Mouse (Mus musculus): ENCODE measurements at regions not wholly inside any gene's neighbourhood (a gene's known extent, or its start where the extent isn't known, plus 50 kb on each side); places are given as distances from the start of the nearest gene placed in this dataset.

- H3K9me3 ChIP-seq (replicated peaks; ENCODE audit: control insufficient read depth, low read length): no peaks in the 10 kb centered on the region
- H3K36me3 ChIP-seq (replicated peaks; ENCODE audit: control insufficient read depth, insufficient read depth, low read length): no peaks in the 10 kb centered on the region
- DNase-seq (ENCODE audit: low spot score) (no peak), ATAC-seq (ENCODE audit: insufficient read depth, low read depth) (no peak)
- WGBS: 89% methylated on average over 7 of the region's 7 CpGs
- H3K4me1 ChIP-seq (ENCODE audit: control insufficient read depth, insufficient read depth): no peaks in the 10 kb centered on the region
- no peak overlapping the region for H3K27ac ChIP-seq (ENCODE audit: low read depth)
- H3K9ac ChIP-seq (replicated peaks; ENCODE audit: low read depth, low read length): no peak overlapping the region
- no peak overlapping the region for H3K4me2 ChIP-seq (ENCODE audit: low read depth, low read length)
- TF ChIP-seq CTCF (IDR thresholded peaks at IDR 0.05; ENCODE audit: low read depth): no peak
- TF ChIP-seq EP300 (IDR thresholded peaks at IDR 0.05; ENCODE audit: low read depth): no peak
- no peaks in the 10 kb centered on the region for H3K27me3 ChIP-seq (ENCODE audit: control insufficient read depth, insufficient read depth, low read length)
- H3K4me3 ChIP-seq (ENCODE audit: low read depth, low read length): no peak overlapping the region
Observed at GRCm38 (mm10) chr14:99431697-99432096, 133.2 kb downstream of the Klf5 start.

GRCm38 (mm10) chr14:99434645-99435044 is 136.2 kb downstream of the Klf5 start:
- H3K4me1 ChIP-seq (ENCODE audit: control insufficient read depth, insufficient read depth): no peaks in the 10 kb centered on the region
- ATAC-seq (ENCODE audit: insufficient read depth, low read depth): no peak
- H3K4me3 ChIP-seq (ENCODE audit: low read depth, low read length): no peak overlapping the region
- no peak for DNase-seq (ENCODE audit: low spot score)
- H3K9me3 ChIP-seq (replicated peaks; ENCODE audit: control insufficient read depth, low read length): no peaks in the 10 kb centered on the region
- no peak overlapping the region for H3K27ac ChIP-seq (ENCODE audit: low read depth)
- 72% methylated on average over 1 of the region's 1 CpGs for WGBS
- TF ChIP-seq CTCF (IDR thresholded peaks at IDR 0.05; ENCODE audit: low read depth) (no peak), EP300 (IDR thresholded peaks at IDR 0.05; ENCODE audit: low read depth) (no peak)
- no peaks in the 10 kb centered on the region for H3K36me3 ChIP-seq (replicated peaks; ENCODE audit: control insufficient read depth, insufficient read depth, low read length)
- H3K27me3 ChIP-seq (ENCODE audit: control insufficient read depth, insufficient read depth, low read length): no peaks in the 10 kb centered on the region
- no peak overlapping the region for H3K9ac ChIP-seq (replicated peaks; ENCODE audit: low read depth, low read length)
- H3K4me2 ChIP-seq (ENCODE audit: low read depth, low read length): no peak overlapping the region

- H3K4me1 ChIP-seq (ENCODE audit: control insufficient read depth, insufficient read depth): no peaks in the 10 kb centered on the region
Observed at GRCm38 (mm10) chr14:99435512-99435911, 137.0 kb downstream of the Klf5 start.

GRCm38 (mm10) chr14:99436051-99436450 is 137.6 kb downstream of the Klf5 start:
- Histone ChIP-seq H3K4me1 (ENCODE audit: control insufficient read depth, insufficient read depth) (no peaks in the 10 kb centered on the region), H3K9me3 (replicated peaks; ENCODE audit: control insufficient read depth, low read length) (no peaks in the 10 kb centered on the region), H3K9ac (replicated peaks; ENCODE audit: low read depth, low read length) (no peak overlapping the region), H3K27me3 (ENCODE audit: control insufficient read depth, insufficient read depth, low read length) (no peaks in the 10 kb centered on the region), H3K4me3 (ENCODE audit: low read depth, low read length) (no peak overlapping the region), H3K4me2 (ENCODE audit: low read depth, low read length) (no peak overlapping the region), H3K27ac (ENCODE audit: low read depth) (no peak overlapping the region), H3K36me3 (replicated peaks; ENCODE audit: control insufficient read depth, insufficient read depth, low read length) (no peaks in the 10 kb centered on the region)
- no peak for DNase-seq (ENCODE audit: low spot score)
- no peak for TF ChIP-seq EP300 (IDR thresholded peaks at IDR 0.05; ENCODE audit: low read depth)
- no peak for TF ChIP-seq CTCF (IDR thresholded peaks at IDR 0.05; ENCODE audit: low read depth)
- no peak for ATAC-seq (ENCODE audit: insufficient read depth, low read depth)
- WGBS: 78% methylated on average over 1 of the region's 1 CpGs

More at GRCm38 (mm10) chr14:99435512-99435911, 137.0 kb downstream of the Klf5 start:
- no peak overlapping the region for H3K4me3 ChIP-seq (ENCODE audit: low read depth, low read length)
- WGBS: 80% methylated on average over 3 of the region's 3 CpGs
- H3K4me2 ChIP-seq (ENCODE audit: low read depth, low read length): no peak overlapping the region
- H3K27me3 ChIP-seq (ENCODE audit: control insufficient read depth, insufficient read depth, low read length): no peaks in the 10 kb centered on the region
- H3K36me3 ChIP-seq (replicated peaks; ENCODE audit: control insufficient read depth, insufficient read depth, low read length): no peaks in the 10 kb centered on the region
- no peak overlapping the region for H3K27ac ChIP-seq (ENCODE audit: low read depth)
- ATAC-seq (ENCODE audit: insufficient read depth, low read depth) (no peak), DNase-seq (ENCODE audit: low spot score) (no peak)
- H3K9me3 ChIP-seq (replicated peaks; ENCODE audit: control insufficient read depth, low read length): no peaks in the 10 kb centered on the region
- TF ChIP-seq EP300 (IDR thresholded peaks at IDR 0.05; ENCODE audit: low read depth) (no peak), CTCF (IDR thresholded peaks at IDR 0.05; ENCODE audit: low read depth) (no peak)
- H3K9ac ChIP-seq (replicated peaks; ENCODE audit: low read depth, low read length): no peak overlapping the region

- Histone ChIP-seq H3K9ac (replicated peaks; ENCODE audit: low read depth, low read length) (no peak overlapping the region), H3K27me3 (ENCODE audit: control insufficient read depth, insufficient read depth, low read length) (no peaks in the 10 kb centered on the region), H3K36me3 (replicated peaks; ENCODE audit: control insufficient read depth, insufficient read depth, low read length) (no peaks in the 10 kb centered on the region), H3K27ac (ENCODE audit: low read depth) (no peak overlapping the region), H3K4me3 (ENCODE audit: low read depth, low read length) (no peak overlapping the region), H3K4me1 (ENCODE audit: control insufficient read depth, insufficient read depth) (no peaks in the 10 kb centered on the region), H3K4me2 (ENCODE audit: low read depth, low read length) (no peak overlapping the region), H3K9me3 (replicated peaks; ENCODE audit: control insufficient read depth, low read length) (no peaks in the 10 kb centered on the region)
- WGBS: 74% methylated on average over 5 of the region's 5 CpGs
- TF ChIP-seq EP300 (IDR thresholded peaks at IDR 0.05; ENCODE audit: low read depth) (no peak), CTCF (IDR thresholded peaks at IDR 0.05; ENCODE audit: low read depth) (no peak)
- ATAC-seq (ENCODE audit: insufficient read depth, low read depth): no peak
- no peak for DNase-seq (ENCODE audit: low spot score)
Observed at GRCm38 (mm10) chr14:99449112-99449511, 150.6 kb downstream of the Klf5 start.

- ATAC-seq (ENCODE audit: insufficient read depth, low read depth) (no peak), DNase-seq (ENCODE audit: low spot score) (no peak)
- Histone ChIP-seq H3K9ac (replicated peaks; ENCODE audit: low read depth, low read length) (no peak overlapping the region), H3K27ac (ENCODE audit: low read depth) (no peak overlapping the region), H3K4me1 (ENCODE audit: control insufficient read depth, insufficient read depth) (no peaks in the 10 kb centered on the region), H3K27me3 (ENCODE audit: control insufficient read depth, insufficient read depth, low read length) (no peaks in the 10 kb centered on the region), H3K4me2 (ENCODE audit: low read depth, low read length) (no peak overlapping the region), H3K4me3 (ENCODE audit: low read depth, low read length) (no peak overlapping the region), H3K36me3 (replicated peaks; ENCODE audit: control insufficient read depth, insufficient read depth, low read length) (no peaks in the 10 kb centered on the region), H3K9me3 (replicated peaks; ENCODE audit: control insufficient read depth, low read length) (no peaks in the 10 kb centered on the region)
- no peak for TF ChIP-seq CTCF (IDR thresholded peaks at IDR 0.05; ENCODE audit: low read depth)
- TF ChIP-seq EP300 (IDR thresholded peaks at IDR 0.05; ENCODE audit: low read depth): no peak
- 84% methylated on average over 5 of the region's 5 CpGs for WGBS
Observed at GRCm38 (mm10) chr14:99449870-99450269, 151.4 kb downstream of the Klf5 start.

Measured in heart, postnatal 0 days (tissue).